Mouse (Mus musculus): ENCODE measurements around the gene Tdpoz1. TPM values are rescaled to one million over a fixed set of nuclear protein-coding genes. Genes with fewer than 3 reads are reported as not detected.

Gene Tdpoz1
- polyA plus RNA-seq (2012; rRNA removed; ENCODE audit: low replicate concordance): not detected in 2 replicates

GRCm38 (mm10) chr3:93676210-93676609, at the start of gene Tdpoz1:
Tdpoz1 (minus strand) TSS chr3:93676310.

GRCm38 (mm10) chr3:93692970-93693369, 16.9 kb upstream of the Tdpoz1 start, which contains the start of gene Gm37596:
Gm37596 (minus strand) TSS chr3:93693070.

GRCm38 (mm10) chr3:93652586-93652985, 23.5 kb downstream of the Tdpoz1 start, which contains the start of gene Tdpoz2:
Tdpoz2 (minus strand) TSS chr3:93652686.

Other genes with a start within 250 kb of the Tdpoz1 start
- not detected in 2 replicates for gene Tchh, start 234.0 kb downstream of the Tdpoz1 start, polyA plus RNA-seq (2012; rRNA removed; ENCODE audit: low replicate concordance)
- not detected in 2 replicates for gene Tchhl1, start 207.6 kb downstream of the Tdpoz1 start, polyA plus RNA-seq (2012; rRNA removed; ENCODE audit: low replicate concordance)
- 38.7 and 56.5 TPM in 2 replicates for gene S100a11, start 155.8 kb downstream of the Tdpoz1 start, polyA plus RNA-seq (2012; rRNA removed; ENCODE audit: low replicate concordance)
- 37.3 and 76.6 TPM in 2 replicates for gene S100a10, start 121.2 kb downstream of the Tdpoz1 start, polyA plus RNA-seq (2012; rRNA removed; ENCODE audit: low replicate concordance)
- not detected in 2 replicates for gene Tdpoz2, start 23.6 kb downstream of the Tdpoz1 start, polyA plus RNA-seq (2012; rRNA removed; ENCODE audit: low replicate concordance)
- gene Gm37596, start 16.8 kb upstream of the Tdpoz1 start, polyA plus RNA-seq (2012; rRNA removed; ENCODE audit: low replicate concordance): not detected in 2 replicates
- gene Gm5773, start 96.7 kb upstream of the Tdpoz1 start, polyA plus RNA-seq (2012; rRNA removed; ENCODE audit: low replicate concordance): not detected in 2 replicates
- gene Tdpoz4, start 120.1 kb upstream of the Tdpoz1 start, polyA plus RNA-seq (2012; rRNA removed; ENCODE audit: low replicate concordance): not detected in 2 replicates
- gene Tdpoz3, start 149.7 kb upstream of the Tdpoz1 start, polyA plus RNA-seq (2012; rRNA removed; ENCODE audit: low replicate concordance): not detected in 2 replicates